Mouse (Mus musculus) kidney, adult 2 months (tissue): Measurements from ENCODE around the gene Srrm4. TPM values are rescaled to one million over a fixed set of nuclear protein-coding genes. Genes with fewer than 3 reads are reported as not detected.

Source experiments
- DNase-seq: peaks from one replicate; pipeline ENCODE4 v3.0.0; 2021
- H3K27ac ChIP-seq: fragments of 200-500 bp; 2 replicates; pipeline ENCODE4 v1.5.1; 2012; ENCODE audit warnings: low read depth, low read length, control low read depth, inconsistent platforms; ENCODE audit not compliant: insufficient read depth
- H3K27me3 ChIP-seq: fragments of 200-500 bp; replicated peaks from 2 replicates; pipeline ENCODE4 v1.6.1; 2012; ENCODE audit warnings: mild to moderate bottlenecking, moderate library complexity, low read length, inconsistent platforms; ENCODE audit not compliant: control insufficient read depth, insufficient read depth
- H3K36me3 ChIP-seq: fragments of 200-500 bp; 2 replicates; pipeline ENCODE4 v1.6.1; 2012; ENCODE audit warnings: mild to moderate bottlenecking, moderate library complexity, low read length, inconsistent platforms; ENCODE audit not compliant: control insufficient read depth, insufficient read depth
- H3K4me1 ChIP-seq: fragments of 200-500 bp; 2 replicates; pipeline ENCODE4 v1.6.1; 2011; ENCODE audit warnings: low read length; ENCODE audit not compliant: control insufficient read depth, insufficient read depth
- H3K4me3 ChIP-seq: fragments of 200-500 bp; 2 replicates; pipeline ENCODE4 v1.5.1; 2011; ENCODE audit warnings: mild to moderate bottlenecking, low read depth, low read length, control low read depth; ENCODE audit not compliant: insufficient read depth
- CTCF ChIP-seq: fragments of 200-500 bp; conservative IDR thresholded peaks from 2 replicates; pipeline ENCODE4 v1.5.1; 2011; ENCODE audit warnings: low read depth, mild to moderate bottlenecking, control low read depth, low read length, moderate library complexity, mixed read lengths; ENCODE audit not compliant: insufficient read depth, insufficient read length
- POLR2A ChIP-seq: fragments of 200-500 bp; IDR thresholded peaks from one replicate; pipeline ENCODE4 v1.6.1; 2011; ENCODE audit warnings: low read depth, low read length, control low read depth
- WGBS: fragments of 180-500 bp; shearing (Covaris S2); methylation state at CpG from one replicate; pipeline ENCODE4 v1.1.7; 2018; 5-methylcytosine and 5-hydroxymethylcytosine counted together
- polyA plus RNA-seq: library from polyadenylated mRNA; depleted of rRNA; stranded (reverse); fragments of >200 nt; gene quantifications from 2 replicates; pipeline ENCODE4 v1.2.3, GENCODE M21; 2012

Gene Srrm4
- polyA plus RNA-seq, 1 experiment: 0.25 TPM

- no peak overlapping the region for H3K27ac ChIP-seq
- H3K27me3 ChIP-seq: no peaks in the 10 kb centered on the region
- no peak for DNase-seq
- H3K4me3 ChIP-seq: no peak overlapping the region
- 46% methylated on average over 4 of the region's 4 CpGs for WGBS
- no peaks in the 10 kb centered on the region for H3K36me3 ChIP-seq
- no peak for TF ChIP-seq CTCF
- TF ChIP-seq POLR2A: no peak
- H3K4me1 ChIP-seq: no peaks in the 10 kb centered on the region
Observed at GRCm38 (mm10) chr5:116407321-116407720, 184.3 kb downstream of the Srrm4 start.

GRCm38 (mm10) chr5:116406507-116406906 lies 185.1 kb downstream of the Srrm4 start:
- Histone ChIP-seq H3K27me3 (no peaks in the 10 kb centered on the region), H3K27ac (no peak overlapping the region), H3K4me3 (no peak overlapping the region), H3K4me1 (no peaks in the 10 kb centered on the region), H3K36me3 (no peaks in the 10 kb centered on the region)
- 75% methylated on average over 3 of the region's 3 CpGs for WGBS
- DNase-seq: no peak
- TF ChIP-seq POLR2A (no peak), CTCF (no peak)

GRCm38 (mm10) chr5:116405934-116406333 lies 185.7 kb downstream of the Srrm4 start:
- WGBS: 100% methylated on average over 1 of the region's 1 CpGs
- no peak overlapping the region for H3K4me3 ChIP-seq
- no peaks in the 10 kb centered on the region for H3K27me3 ChIP-seq
- no peaks in the 10 kb centered on the region for H3K36me3 ChIP-seq
- no peak overlapping the region for H3K27ac ChIP-seq
- no peaks in the 10 kb centered on the region for H3K4me1 ChIP-seq
- TF ChIP-seq CTCF (no peak), POLR2A (no peak)
- DNase-seq: no peak

- WGBS: 73% methylated on average over 2 of the region's 2 CpGs
- Histone ChIP-seq H3K27me3 (no peaks in the 10 kb centered on the region), H3K27ac (no peak overlapping the region), H3K4me3 (no peak overlapping the region), H3K4me1 (0 out of 2 replicates have a peak, but pooled peaks cover 2% of the 10 kb centered on the region), H3K36me3 (no peaks in the 10 kb centered on the region)
- DNase-seq: no peak
- TF ChIP-seq POLR2A: no peak
- no peak for TF ChIP-seq CTCF
Observed at GRCm38 (mm10) chr5:116404063-116404462, 187.6 kb downstream of the Srrm4 start.

- DNase-seq: no peak
- Histone ChIP-seq H3K27me3 (no peaks in the 10 kb centered on the region), H3K27ac (no peak overlapping the region), H3K4me1 (0 out of 2 replicates have a peak, but pooled peaks cover 2% of the 10 kb centered on the region), H3K4me3 (no peak overlapping the region), H3K36me3 (no peaks in the 10 kb centered on the region)
- TF ChIP-seq POLR2A (no peak), CTCF (no peak)
- 73% methylated on average over 3 of the region's 3 CpGs for WGBS
Observed at GRCm38 (mm10) chr5:116400801-116401200, 190.8 kb downstream of the Srrm4 start.

- TF ChIP-seq POLR2A (no peak), CTCF (no peak)
- H3K4me3 ChIP-seq: no peak overlapping the region
- H3K4me1 ChIP-seq: 0 out of 2 replicates have a peak, but pooled peaks cover 2% of the 10 kb centered on the region
- WGBS: 38% methylated on average over 8 of the region's 8 CpGs
- H3K27me3 ChIP-seq: no peaks in the 10 kb centered on the region
- peak; percentile 32 for DNase-seq
- H3K36me3 ChIP-seq: no peaks in the 10 kb centered on the region
- no peak overlapping the region for H3K27ac ChIP-seq
Observed at GRCm38 (mm10) chr5:116400042-116400730, 191.4 kb downstream of the Srrm4 start.

GRCm38 (mm10) chr5:116396104-116396503 lies 195.5 kb downstream of the Srrm4 start:
- Histone ChIP-seq H3K27ac (no peak overlapping the region), H3K4me3 (no peak overlapping the region), H3K4me1 (0 out of 2 replicates have a peak, but pooled peaks cover 2% of the 10 kb centered on the region), H3K36me3 (no peaks in the 10 kb centered on the region), H3K27me3 (no peaks in the 10 kb centered on the region)
- 80% methylated on average over 5 of the region's 5 CpGs for WGBS
- DNase-seq: no peak
- TF ChIP-seq POLR2A (no peak), CTCF (no peak)
